Mouse (Mus musculus) liver, adult 2 months (tissue): Measurements from ENCODE around the gene Gm49366. TPM values are rescaled to one million over a fixed set of nuclear protein-coding genes. Genes with fewer than 3 reads are reported as not detected.
"Not testable (repeated sequence)": the region's sequence is repeated elsewhere in the genome, so short reads cannot be mapped to it uniquely, and the experiment has no call there.

Source experiments
- DNase-seq: peaks from one replicate; pipeline ENCODE4 v3.0.0-alpha.2; 2011; ENCODE audit warnings: low read depth, low spot score; ENCODE audit errors: extremely low read depth
- H3K27ac ChIP-seq: fragments of 200-500 bp; replicated peaks from 2 replicates; pipeline ENCODE4 v1.5.1; 2012; ENCODE audit warnings: low read depth, mild to moderate bottlenecking, control low read depth, inconsistent platforms, low read length; ENCODE audit not compliant: insufficient read depth
- H3K27me3 ChIP-seq: fragments of 200-500 bp; 2 replicates; pipeline ENCODE4 v1.6.1; 2012; ENCODE audit warnings: mild to moderate bottlenecking, moderate library complexity, low read length, inconsistent platforms; ENCODE audit not compliant: control insufficient read depth, insufficient read depth
- H3K36me3 ChIP-seq: fragments of 200-500 bp; 2 replicates; pipeline ENCODE4 v1.6.1; 2012; ENCODE audit warnings: low read length, inconsistent platforms; ENCODE audit not compliant: control insufficient read depth, insufficient read depth
- H3K4me1 ChIP-seq: fragments of 200-500 bp; 2 replicates; pipeline ENCODE4 v1.6.1; 2011; ENCODE audit warnings: low read length; ENCODE audit not compliant: control insufficient read depth, insufficient read depth
- H3K4me3 ChIP-seq: fragments of 200-500 bp; 2 replicates; pipeline ENCODE4 v1.5.1; 2011; ENCODE audit warnings: low read depth, mild to moderate bottlenecking, control low read depth, low read length, moderate library complexity; ENCODE audit not compliant: insufficient read depth
- H3K79me2 ChIP-seq: fragments of 200-500 bp; 2 replicates; pipeline ENCODE4 v1.6.1; 2012; ENCODE audit warnings: inconsistent platforms, mild to moderate bottlenecking, low read length, moderate library complexity; ENCODE audit not compliant: control insufficient read depth, insufficient read depth
- H3K9ac ChIP-seq: fragments of 200-500 bp; 2 replicates; pipeline ENCODE4 v1.6.1; 2012; ENCODE audit warnings: low read depth, mild to moderate bottlenecking, control low read depth, inconsistent platforms, low read length
- CTCF ChIP-seq: fragments of 200-500 bp; IDR thresholded peaks from 2 replicates; pipeline ENCODE4 v1.5.1; 2011; ENCODE audit warnings: low read depth, low read length, control low read depth
- POLR2A ChIP-seq: fragments of 200-500 bp; IDR thresholded peaks from 2 replicates; pipeline ENCODE4 v1.6.1; 2011; ENCODE audit warnings: low read length, control low read depth; ENCODE audit not compliant: insufficient read depth; ENCODE audit errors: extremely low read depth
- WGBS: fragments of 180-500 bp; shearing (Covaris S2); methylation state at CpG from one replicate; pipeline ENCODE4 v1.1.7; 2018; 5-methylcytosine and 5-hydroxymethylcytosine counted together
- polyA plus RNA-seq: library from polyadenylated mRNA; depleted of rRNA; stranded (reverse); fragments of >200 nt; gene quantifications from 2 replicates; pipeline ENCODE4 v1.2.3, GENCODE M21; 2012; rRNA removed
- total RNA-seq: library from RNA; depleted of rRNA; stranded (reverse); fragments of >200 nt; gene quantifications from 2 replicates; pipeline ENCODE4 v1.2.3, GENCODE M21; 2014; rRNA removed

Gene Gm49366
- total and polyA plus RNA-seq, 2 experiments: not detected

DNA sequence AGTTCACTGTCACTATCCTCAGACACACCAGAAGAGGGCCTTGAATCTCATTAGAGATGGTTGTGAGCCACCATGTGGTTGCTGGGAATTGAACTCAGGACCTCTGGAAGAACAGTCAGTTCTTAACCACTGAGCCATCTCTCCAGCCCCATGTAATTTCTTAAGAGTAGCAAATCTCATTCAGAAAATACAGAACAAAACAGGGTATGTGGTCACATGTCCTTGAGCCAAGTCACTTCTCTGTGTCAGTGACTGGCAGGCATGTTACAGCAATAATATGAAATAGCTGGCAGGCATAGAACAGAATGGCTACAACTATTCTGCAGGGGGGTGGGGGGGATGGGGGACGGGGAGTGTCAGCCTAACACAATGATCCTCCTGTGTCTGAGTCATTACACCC lies 61.3 kb downstream of the Gm49366 start:
- Histone ChIP-seq H3K79me2 (no peaks in the 10 kb centered on the region), H3K27me3 (no peaks in the 10 kb centered on the region), H3K36me3 (no peaks in the 10 kb centered on the region), H3K9ac (no peak overlapping the region), H3K4me1 (peaks cover 1% of the 10 kb centered on the region; the same call in 1 of the 2 replicates), H3K4me3 (no peak overlapping the region), H3K27ac (no peak overlapping the region)
- WGBS: 78% methylated on average over 1 of the region's 1 CpGs
- DNase-seq: no peak
- TF ChIP-seq CTCF: no peak
- no peak for TF ChIP-seq POLR2A

DNA sequence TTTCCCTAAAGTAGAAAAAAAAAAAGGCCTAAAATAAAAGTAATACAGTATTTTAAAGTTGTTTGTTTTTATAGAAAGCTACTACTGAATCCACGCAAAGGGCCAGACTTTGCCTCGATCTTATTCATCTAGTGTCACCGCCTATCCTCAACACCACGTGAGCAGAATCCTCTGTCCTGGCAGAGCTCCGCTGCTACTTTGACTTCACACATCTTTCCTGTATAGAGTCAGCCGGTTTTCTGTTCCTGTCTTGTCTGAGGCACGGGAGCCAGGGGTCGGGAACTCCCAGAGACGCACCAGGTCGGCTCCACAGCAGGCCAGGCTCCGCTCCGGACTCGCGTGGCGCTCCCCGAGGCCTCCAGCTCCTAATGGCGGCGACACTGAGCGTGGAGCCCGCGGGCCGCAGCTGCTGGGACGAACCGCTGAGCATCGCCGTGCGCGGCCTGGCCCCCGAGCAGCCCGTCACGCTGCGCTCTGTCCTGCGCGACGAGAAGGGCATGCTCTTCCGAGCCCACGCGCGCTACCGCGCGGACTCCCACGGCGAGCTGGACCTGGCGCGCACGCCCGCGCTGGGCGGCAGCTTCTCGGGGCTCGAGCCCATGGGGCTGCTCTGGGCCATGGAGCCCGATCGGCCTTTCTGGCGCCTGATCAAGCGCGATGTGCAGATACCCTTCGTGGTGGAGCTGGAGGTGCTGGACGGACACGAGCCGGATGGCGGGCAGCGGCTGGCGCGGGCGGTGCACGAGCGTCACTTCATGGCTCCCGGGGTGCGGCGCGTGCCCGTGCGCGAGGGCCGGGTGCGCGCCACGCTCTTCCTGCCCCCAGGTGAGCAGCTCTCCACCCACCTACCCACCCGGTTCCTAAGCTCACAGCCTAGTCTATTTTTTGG lies 62.1 kb downstream of the Gm49366 start, which contains the start of gene Acot6:
Acot6 (plus strand) TSS at position 51 of the 889 bp plus-strand sequence.
- WGBS: under 1% methylated on average over 80 of the region's 80 CpGs
- not testable (repeated sequence) for H3K79me2 ChIP-seq, H3K36me3 ChIP-seq, H3K27ac ChIP-seq, H3K4me1 ChIP-seq, H3K27me3 ChIP-seq
- peak within 1 kb of the TSS; percentile 60 for H3K4me3 ChIP-seq
- peak within 1 kb of the TSS; percentile 50 for H3K9ac ChIP-seq
- DNase-seq: peak; percentile 67

GRCm38 (mm10) chr12:84101493-84101845 lies 62.7 kb downstream of the Gm49366 start:
- Histone ChIP-seq H3K79me2 (no peaks in the 10 kb centered on the region), H3K36me3 (no peaks in the 10 kb centered on the region), H3K9ac (no peak overlapping the region; the same call in 1 of the 2 replicates), H3K4me3 (peak overlapping the region; percentile 60; the same call in 1 of the 2 replicates), H3K4me1 (peaks cover 1% of the 10 kb centered on the region; the same call in 1 of the 2 replicates), H3K27me3 (no peaks in the 10 kb centered on the region), H3K27ac (no peak overlapping the region)
- DNase-seq: no peak
- WGBS: 47% methylated on average over 2 of the region's 2 CpGs
- no peak for TF ChIP-seq POLR2A
- no peak for TF ChIP-seq CTCF

DNA sequence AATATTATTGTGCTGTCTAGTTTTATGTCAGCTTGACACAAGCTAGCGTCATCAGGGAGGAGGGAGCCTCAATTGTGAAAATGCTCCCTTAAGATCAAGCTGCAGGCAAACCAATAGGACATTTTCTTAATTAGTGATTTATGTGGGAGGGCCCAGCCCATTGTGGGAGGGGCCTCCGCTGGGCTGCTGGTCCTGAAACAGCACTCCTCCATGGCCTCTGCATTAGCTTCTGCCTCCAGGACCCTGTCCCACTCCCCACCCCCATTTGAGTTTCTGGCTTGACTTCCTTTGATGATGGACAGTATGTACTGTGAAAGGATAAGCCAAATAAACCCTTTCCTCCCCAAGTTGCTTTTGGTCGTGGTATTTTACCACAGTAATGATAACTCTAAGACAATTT lies 68.3 kb downstream of the Gm49366 start:
- Histone ChIP-seq H3K4me3 (no peak overlapping the region), H3K9ac (no peak overlapping the region), H3K79me2 (no peaks in the 10 kb centered on the region), H3K27ac (no peak overlapping the region), H3K36me3 (no peaks in the 10 kb centered on the region), H3K27me3 (no peaks in the 10 kb centered on the region), H3K4me1 (no peaks in the 10 kb centered on the region)
- TF ChIP-seq POLR2A: no peak
- TF ChIP-seq CTCF: no peak
- WGBS: 90% methylated on average over 3 of the region's 3 CpGs
- DNase-seq: no peak

GRCm38 (mm10) chr12:84107692-84108091 lies 69.0 kb downstream of the Gm49366 start:
- no peak for DNase-seq
- WGBS: 82% methylated on average over 1 of the region's 1 CpGs
- no peak overlapping the region for H3K4me3 ChIP-seq
- H3K79me2 ChIP-seq: no peaks in the 10 kb centered on the region
- TF ChIP-seq POLR2A (no peak), CTCF (no peak)
- no peaks in the 10 kb centered on the region for H3K4me1 ChIP-seq
- H3K27ac ChIP-seq: no peak overlapping the region
- H3K36me3 ChIP-seq: no peaks in the 10 kb centered on the region
- H3K9ac ChIP-seq: no peak overlapping the region
- no peaks in the 10 kb centered on the region for H3K27me3 ChIP-seq

Other genes starting within 250 kb of the Gm49366 start
- gene Numb, start 117.0 kb upstream of the Gm49366 start, total RNA-seq: 20.2 and 21.3 TPM in 2 replicates
- gene Numb, start 117.0 kb upstream of the Gm49366 start, polyA plus RNA-seq: 38.5 and 46.7 TPM in 2 replicates
- gene Riox1, start 88.3 kb upstream of the Gm49366 start, total RNA-seq: 3.7 and 4.0 TPM in 2 replicates
- gene Riox1, start 88.3 kb upstream of the Gm49366 start, polyA plus RNA-seq: 5.5 and 7.7 TPM in 2 replicates
- gene Heatr4, start 54.1 kb upstream of the Gm49366 start, total RNA-seq: not detected in 2 replicates
- gene Heatr4, start 54.1 kb upstream of the Gm49366 start, polyA plus RNA-seq: not detected in 2 replicates
- 10.1 and 11.2 TPM in 2 replicates for gene Acot2, start 51.1 kb upstream of the Gm49366 start, total RNA-seq
- gene Acot2, start 51.1 kb upstream of the Gm49366 start, polyA plus RNA-seq: 7.9 and 8.6 TPM in 2 replicates
- 26.1 and 30.8 TPM in 2 replicates for gene Acot1, start 29.4 kb upstream of the Gm49366 start, total RNA-seq
- gene Acot1, start 29.4 kb upstream of the Gm49366 start, polyA plus RNA-seq: 24.5 and 40.9 TPM in 2 replicates
- 43.4 and 53.4 TPM in 2 replicates for gene Acot4, start 556 bp upstream of the Gm49366 start, total RNA-seq
- gene Acot4, start 556 bp upstream of the Gm49366 start, polyA plus RNA-seq: 44.7 and 71.6 TPM in 2 replicates
- gene Acot3, start 13.2 kb downstream of the Gm49366 start, total RNA-seq: 45.4 and 58.2 TPM in 2 replicates
- gene Acot3, start 13.2 kb downstream of the Gm49366 start, polyA plus RNA-seq: 33.7 and 59.9 TPM in 2 replicates
- gene Acot5, start 30.4 kb downstream of the Gm49366 start, total RNA-seq: not detected in 2 replicates
- 0.06 TPM in 1 of 2 replicates, not detected in the other for gene Acot5, start 30.4 kb downstream of the Gm49366 start, polyA plus RNA-seq
- 0.74 and 1.1 TPM in 2 replicates for gene Acot6, start 61.7 kb downstream of the Gm49366 start, total RNA-seq
- gene Acot6, start 61.7 kb downstream of the Gm49366 start, polyA plus RNA-seq: 0.97 and 1.1 TPM in 2 replicates
- gene Dnal1, start 75.4 kb downstream of the Gm49366 start, total RNA-seq: 0.40 and 0.46 TPM in 2 replicates
- gene Dnal1, start 75.4 kb downstream of the Gm49366 start, polyA plus RNA-seq: 0.29 and 0.38 TPM in 2 replicates
- 0.18 and 0.20 TPM in 2 replicates for gene Pnma1, start 109.6 kb downstream of the Gm49366 start, total RNA-seq
- gene Pnma1, start 109.6 kb downstream of the Gm49366 start, polyA plus RNA-seq: not detected in 2 replicates
- 2.3 and 3.2 TPM in 2 replicates for gene Elmsan1, start 179.9 kb downstream of the Gm49366 start, total RNA-seq
- gene Elmsan1, start 179.9 kb downstream of the Gm49366 start, polyA plus RNA-seq: 3.4 and 3.8 TPM in 2 replicates
- gene Ptgr2, start 246.3 kb downstream of the Gm49366 start, total RNA-seq: 61.9 and 75.3 TPM in 2 replicates
- 16.3 and 18.5 TPM in 2 replicates for gene Ptgr2, start 246.3 kb downstream of the Gm49366 start, polyA plus RNA-seq